Mouse (Mus musculus) heart, postnatal 14 days (tissue): ENCODE measurements at regions not wholly inside any gene's neighbourhood (a gene's known extent, or its start where the extent isn't known, plus 50 kb on each side); places are given as distances from the start of the nearest gene placed in this dataset.

ENCODE experiments used
- DNase-seq, 2 experiments: peaks; one replicate each; pipeline ENCODE4 v3.0.0; 2021 to 2022
- intact Hi-C: fragments of 180-260 bp; cut with DNase I; formaldehyde crosslinking; loops from one replicate; pipeline ENCODE4 v1.15.1; 2025

DNA sequence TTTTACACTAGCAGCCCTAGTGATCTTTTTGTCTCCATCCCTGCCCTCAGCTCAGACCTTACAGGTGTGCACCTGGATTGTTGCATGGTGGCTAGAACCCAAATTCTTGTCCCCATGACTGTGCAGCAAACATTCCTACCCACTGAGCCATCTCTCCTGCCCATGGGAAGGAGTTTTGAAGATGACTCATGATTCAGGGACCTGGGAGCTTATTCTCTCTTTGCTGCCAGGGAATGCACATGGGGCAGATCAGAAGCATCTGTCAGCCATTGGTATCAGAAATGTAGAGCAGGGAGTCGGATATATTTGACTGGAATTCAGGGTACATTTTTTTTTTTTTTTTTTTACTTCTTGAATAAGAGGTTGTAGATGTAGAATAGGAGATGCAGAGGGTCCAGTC lies 154.0 kb downstream of the 4930564D02Rik start:
- intact Hi-C loops = no loop called here
- DNase-seq = no peak

DNA sequence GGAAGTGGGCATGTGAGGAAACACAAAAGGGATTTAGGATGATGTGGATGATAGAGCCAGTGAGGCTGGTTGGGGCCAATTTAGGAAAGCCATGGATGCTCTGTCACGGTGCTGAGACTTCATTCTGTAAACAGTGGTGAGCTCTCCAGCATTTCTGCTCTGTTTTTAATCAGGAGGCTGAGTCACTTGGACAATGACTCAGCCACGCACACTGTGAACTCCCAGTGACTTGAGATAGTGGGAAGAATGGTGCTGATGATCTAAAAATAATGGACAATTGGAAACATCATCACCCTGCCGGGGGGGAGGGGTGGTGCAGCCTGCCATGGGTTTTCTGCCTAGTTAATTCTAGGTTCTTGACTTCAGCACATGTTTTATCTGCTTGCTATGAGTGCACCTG lies 156.3 kb downstream of the 4930564D02Rik start:
- DNase-seq = no peak
- intact Hi-C loops = no loop called here

DNA sequence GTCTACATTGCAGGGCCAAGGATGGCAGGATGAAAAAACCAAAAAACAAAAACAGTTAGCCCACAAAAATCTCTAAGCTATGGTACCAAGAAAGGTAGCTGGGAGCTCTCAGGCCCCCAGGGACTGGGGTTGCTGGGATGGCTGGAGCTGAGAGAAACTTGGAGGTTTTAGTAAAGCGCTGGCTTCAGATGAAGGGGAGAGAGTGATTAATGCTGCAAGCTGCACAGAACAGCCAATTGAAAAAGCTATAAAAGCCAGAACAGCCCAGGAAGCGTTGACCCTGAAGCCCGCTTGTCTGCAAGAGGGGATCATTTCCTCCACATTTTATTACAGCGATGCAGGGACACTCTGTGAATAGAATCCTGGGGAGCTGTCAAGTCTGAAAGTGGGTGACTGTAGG lies 157.0 kb downstream of the 4930564D02Rik start:
- intact Hi-C loops = no loop called here
- no peak for DNase-seq

DNA sequence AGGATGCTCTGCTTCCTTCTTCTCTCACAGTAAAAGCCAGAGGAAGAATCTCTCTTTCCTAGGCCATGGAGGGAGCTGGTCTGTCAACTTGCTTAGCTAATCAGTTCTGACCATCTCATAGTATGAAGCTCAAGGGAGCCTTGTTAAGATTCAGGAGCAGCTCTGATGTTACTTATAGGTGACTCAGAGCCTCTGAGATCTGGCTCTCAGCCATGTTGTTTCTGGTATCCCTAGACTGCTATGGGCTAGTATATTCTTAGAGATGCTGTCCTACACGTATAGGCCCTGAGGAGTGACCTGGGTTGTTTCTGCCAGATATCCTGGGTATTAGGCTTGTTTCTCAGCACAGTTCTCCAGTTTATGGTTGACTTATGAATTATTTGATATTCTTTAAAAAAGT lies 160.9 kb downstream of the 4930564D02Rik start:
- intact Hi-C loops = no loop called here
- DNase-seq = no peak

DNA sequence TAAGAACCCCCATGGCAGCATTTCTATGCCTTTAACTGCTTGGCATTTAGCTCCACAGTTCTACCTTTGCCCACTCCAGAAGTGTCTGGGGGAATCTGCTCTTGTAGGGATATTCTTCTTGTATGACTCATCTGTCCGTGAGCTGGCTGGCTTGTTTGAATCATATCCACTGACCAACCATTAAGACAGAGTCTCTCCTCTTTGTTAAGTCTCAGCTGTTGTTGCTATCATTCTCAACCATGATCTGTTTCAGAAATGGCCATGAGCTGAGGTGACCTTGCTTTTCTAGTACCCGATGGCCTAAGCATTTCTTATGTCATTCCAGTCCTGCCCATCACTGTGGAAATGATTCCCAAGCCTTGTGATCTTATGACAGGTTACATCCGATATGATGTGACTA lies 161.8 kb downstream of the 4930564D02Rik start:
- no peak for DNase-seq

DNA sequence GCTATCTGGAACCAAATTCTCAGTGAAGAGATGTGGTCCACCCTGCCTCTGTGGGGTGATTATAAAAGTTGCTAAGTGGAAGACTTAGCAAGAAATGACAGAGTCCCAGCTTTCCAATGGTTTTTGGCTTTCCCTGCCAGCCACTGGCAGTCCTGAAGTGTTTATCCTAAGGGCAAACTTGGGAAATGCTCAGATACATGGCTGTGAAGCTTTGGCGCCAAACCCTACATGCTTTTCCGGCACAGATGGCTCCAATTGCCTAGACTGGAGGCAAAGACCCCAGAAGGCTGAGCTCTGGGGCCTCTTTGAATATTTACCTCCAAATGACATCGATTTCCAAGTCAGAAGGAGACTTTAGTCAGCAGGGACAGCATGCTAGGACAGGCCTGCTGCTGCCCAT lies 174.4 kb downstream of the 4930564D02Rik start:
- intact Hi-C loops = no loop called here
- no peak for DNase-seq

More for the DNA sequence above, 161.8 kb downstream of the 4930564D02Rik start:
- intact Hi-C loops = no loop called here

DNA sequence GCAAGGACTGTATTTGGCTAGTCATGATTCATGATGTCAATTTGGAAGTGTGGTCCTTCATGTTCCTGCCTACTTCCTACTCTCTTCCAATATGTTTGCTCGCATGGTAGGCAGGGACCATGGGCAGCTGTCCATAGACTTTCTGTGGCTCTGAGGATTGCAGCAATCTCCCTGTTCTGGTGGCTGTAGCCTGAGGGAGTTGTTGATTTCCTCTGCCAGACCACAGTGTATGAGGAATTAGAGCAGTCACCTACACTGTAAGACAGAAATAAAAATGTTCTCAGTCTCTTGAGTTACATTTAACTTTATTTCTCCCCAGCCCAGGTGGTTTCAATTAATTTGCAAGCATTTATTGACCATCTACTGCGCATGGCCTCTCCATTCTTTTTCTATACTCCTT lies 190.5 kb downstream of the 4930564D02Rik start:
- intact Hi-C loops = no loop called here

DNA sequence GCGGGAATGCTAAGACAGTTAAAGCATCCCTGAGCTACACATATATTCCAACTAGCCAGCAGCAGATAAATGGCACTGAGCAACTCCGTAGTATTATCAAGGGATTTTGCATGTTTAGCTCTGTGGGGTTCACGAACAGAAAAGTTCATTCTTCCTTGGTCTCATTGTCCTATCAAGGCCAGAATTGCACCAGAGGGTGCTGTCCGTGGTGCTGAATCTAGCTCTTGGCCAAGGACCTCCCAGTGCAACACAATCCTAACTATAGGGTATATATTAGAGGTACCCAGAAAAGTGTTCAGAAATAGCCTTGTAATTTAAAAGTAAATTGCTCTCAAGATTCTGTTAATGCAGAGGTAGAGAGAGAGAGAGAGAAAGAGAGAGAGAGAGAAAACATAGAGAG lies 176.9 kb upstream of the Kcnd3 start:
- intact Hi-C loops = no loop called here
- peak; percentile 58 to 74 for DNase-seq

More for the DNA sequence above, 190.5 kb downstream of the 4930564D02Rik start:
- no peak for DNase-seq

DNA sequence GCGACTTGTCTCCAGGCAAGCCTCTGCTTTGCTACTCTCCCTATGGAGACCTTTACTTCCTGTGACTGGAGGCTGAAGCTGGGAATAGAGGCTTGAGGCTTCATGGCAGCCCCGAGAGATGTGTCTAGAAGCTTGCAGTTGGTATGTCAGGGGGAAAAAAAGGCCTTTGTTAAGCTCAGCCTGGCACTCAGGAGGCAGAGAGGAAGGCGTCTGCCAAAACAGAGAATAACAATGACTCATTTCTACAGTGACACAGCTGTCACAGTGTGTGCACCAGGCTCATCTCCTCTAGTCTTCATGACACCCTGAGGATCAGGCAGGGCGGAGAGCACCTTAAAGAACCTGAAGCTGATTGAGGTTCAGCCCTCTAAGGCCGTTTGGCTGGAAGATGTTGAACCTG lies 171.2 kb upstream of the Kcnd3 start:
- intact Hi-C loops = no loop called here
- DNase-seq = no peak

DNA sequence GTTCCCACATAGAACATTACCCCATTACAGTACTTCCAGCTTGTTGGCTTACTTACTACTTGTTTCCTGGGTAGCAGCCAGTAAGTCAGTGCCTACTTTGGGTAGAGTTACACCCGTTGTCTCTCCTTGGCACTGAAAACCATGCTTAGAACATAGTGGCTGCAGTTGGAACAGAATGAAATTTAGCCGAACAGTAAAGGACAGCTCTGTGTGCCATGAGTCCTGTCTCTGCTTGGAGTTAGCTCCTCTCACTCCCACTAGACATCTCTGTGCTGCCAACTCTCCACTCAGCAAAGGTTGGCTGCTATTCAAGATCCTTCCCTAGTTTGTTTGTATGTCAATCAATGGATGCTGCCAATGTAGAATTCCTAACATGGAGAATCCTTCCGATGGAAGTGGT lies 170.4 kb upstream of the Kcnd3 start:
- intact Hi-C loops = no loop called here
- DNase-seq = no peak

DNA sequence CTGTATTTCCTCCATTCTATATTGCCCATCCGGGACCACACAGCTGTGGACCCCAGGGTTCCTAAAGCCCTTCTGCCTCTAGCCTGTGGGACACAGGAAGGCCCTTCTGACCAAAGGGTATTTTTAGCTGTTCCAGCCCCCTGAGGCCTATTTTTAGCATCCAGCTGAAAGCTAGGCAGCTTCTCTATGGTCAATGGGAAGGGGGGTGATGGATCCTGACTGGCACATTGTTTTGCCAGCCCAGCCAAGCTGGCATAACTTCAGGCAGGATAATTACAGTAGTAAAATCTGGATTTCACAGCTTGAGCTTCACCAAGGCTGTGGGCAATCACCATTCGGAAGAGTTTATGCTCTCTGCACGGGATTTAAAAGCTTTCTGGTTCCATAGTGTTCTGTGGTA lies 153.9 kb upstream of the Kcnd3 start:
- intact Hi-C loops = no loop called here
- DNase-seq = peak in 1 of 2 experiments; percentile 2

DNA sequence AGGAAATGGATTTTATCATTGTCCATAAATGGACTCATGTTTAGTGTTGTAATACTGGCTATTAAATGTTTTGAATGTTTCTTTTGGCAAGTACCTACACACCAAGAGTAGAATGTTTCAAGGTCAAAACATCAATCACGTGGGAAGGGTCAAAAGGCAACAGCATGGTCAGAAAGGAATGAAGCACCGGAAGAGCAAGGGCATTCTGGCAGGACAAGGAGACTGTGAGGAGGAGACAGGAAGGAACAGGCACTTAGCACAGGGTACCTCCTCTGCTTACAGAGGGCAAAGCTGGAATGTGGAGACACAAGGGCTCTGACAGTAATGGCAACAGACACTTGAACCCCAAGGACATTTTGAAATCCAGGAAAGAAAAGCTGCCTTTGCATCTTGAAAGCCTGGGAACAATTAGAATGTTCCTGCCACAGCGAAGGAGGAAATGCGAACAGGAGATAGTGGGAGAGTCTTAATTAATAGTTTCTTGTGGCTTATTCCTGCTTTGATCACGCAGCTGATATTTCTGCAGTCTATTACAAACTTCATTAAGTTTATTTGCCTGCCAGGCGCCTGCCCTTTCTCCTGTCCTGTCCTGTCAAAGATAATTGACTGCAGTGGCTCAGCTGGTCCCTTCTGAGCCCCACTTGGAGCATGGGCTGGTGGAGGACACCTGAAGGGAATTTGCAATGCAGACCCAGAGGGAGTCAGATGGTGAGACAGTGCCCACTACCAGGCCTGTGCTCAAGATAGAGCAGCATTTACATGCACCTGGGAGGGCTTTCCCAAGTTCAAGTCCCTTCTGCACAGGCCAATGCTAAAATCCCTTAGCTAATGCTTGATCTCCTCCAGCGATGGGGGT lies 151.2 kb upstream of the Kcnd3 start:
- no peak for DNase-seq
- intact Hi-C loops = no loop called here

DNA sequence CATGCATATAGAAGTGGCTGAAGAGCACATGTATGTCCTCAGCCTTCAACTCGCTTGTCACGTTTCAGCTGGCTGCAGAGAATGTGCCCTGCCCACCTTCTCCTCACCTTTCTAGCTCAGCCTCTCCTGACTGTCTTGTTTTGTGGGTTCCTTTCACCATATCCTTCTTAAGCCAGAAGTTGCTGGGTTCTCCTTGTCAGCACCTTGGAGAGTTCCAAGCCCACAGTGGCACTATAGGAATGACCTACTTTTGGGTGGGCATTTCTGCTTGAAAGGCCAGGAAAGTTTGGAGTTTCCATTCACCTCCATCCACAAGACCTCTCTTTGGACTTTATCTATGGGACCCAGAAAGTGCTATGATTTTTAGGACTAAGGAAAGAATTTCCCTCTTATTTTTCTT lies 144.5 kb upstream of the Kcnd3 start:
- intact Hi-C loops = no loop called here
- DNase-seq = peak in 1 of 2 experiments; percentile 5

DNA sequence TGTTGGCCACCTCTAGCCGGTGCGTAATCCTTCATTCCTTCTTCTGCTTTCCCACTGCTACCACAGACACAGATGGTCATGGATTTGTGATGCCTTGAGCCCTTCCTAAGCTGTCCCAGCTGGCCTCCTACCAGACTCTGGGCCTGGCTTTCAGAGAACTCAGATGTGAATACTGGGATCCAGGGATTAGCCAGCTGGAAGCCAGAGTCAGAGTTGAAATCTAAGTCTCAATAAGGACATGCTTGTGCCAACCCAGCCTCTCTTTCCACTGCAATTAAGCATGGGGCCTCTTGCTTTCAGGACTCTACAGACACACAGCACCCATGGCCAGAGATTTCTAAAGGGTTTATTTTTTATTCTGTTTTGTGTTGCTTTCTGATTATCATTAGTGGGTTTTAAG lies 143.1 kb upstream of the Kcnd3 start:
- no peak for DNase-seq
- intact Hi-C loops = no loop called here

DNA sequence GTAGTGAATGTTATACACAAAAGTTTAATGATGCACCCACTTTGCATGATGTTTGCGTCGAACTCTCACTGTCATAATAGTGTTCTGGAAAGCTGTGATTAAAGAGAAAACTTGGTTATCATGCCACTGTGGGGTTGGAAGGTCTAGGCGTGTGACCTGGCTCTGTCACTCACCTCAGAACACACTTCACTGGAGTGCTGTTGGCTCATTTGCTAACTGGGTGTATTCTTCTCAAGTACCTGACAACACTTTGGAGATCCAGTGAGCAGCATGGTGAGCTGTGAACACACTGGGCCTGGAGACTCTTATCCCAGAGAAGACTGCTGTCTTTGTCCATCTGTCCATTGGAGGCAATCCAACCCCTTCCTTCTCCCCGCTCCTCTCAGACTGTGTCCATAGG lies 98.9 kb upstream of the Kcnd3 start:
- DNase-seq = no peak
- intact Hi-C loops = no loop called here

DNA sequence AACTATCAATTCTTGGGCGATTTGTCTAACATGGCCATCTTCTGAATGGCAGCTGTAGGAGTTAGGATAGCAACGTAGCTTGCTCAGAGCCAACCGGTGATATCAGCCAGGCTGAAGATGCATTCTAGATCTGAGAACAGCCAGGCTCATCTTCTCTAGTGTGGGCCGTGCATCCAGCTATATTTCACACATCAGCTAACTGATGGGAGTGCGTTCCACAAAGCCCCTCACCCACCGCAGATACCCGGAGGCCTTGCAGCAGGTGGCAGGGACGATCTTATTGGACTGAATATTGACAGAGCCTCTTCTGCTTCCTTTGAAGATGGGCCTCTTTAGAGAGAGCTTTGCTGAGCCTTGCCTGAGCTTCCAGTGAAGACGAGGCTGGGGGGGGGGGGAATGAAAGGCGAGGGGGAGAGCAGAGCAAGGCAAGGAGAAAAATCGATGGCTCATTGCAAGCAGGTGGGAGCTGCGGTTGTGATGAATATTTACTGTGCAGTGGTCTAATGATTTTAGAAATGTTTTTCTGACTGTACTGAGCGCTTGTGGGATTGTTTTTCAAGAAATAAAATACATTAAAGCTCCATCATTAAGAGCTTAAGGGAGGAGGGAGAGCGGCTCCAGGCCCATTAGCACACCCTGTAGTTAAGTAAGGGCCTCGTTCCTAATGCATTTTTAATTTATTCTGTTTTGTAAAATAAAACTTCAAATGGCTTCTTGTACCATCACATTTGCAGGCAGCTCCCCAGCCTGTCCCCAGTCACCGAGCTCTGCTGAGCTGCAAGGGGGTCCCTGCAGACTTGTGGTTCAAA lies 97.8 kb upstream of the Kcnd3 start:
- intact Hi-C loops = no loop called here
- no peak for DNase-seq

DNA sequence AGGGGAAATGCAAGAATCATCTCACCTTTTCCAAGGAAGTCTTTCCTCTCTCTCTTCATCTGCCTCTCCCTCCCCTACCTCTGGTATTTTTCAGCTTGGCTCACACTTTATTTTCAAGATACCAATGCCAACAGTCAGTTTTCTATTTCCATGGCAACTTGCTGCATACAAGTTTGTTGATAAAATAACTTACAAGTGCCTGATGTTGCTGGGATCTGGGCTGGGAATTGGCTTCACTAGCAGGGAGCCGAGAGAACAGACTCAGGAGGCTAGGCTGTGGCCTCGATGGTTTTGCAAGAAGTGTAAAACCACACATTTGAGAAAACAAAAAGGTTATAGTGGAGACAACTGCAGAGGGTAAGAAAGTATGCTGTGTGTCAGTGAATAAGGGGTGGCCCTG lies 94.6 kb upstream of the Kcnd3 start:
- intact Hi-C loops = no loop called here
- DNase-seq = no peak

DNA sequence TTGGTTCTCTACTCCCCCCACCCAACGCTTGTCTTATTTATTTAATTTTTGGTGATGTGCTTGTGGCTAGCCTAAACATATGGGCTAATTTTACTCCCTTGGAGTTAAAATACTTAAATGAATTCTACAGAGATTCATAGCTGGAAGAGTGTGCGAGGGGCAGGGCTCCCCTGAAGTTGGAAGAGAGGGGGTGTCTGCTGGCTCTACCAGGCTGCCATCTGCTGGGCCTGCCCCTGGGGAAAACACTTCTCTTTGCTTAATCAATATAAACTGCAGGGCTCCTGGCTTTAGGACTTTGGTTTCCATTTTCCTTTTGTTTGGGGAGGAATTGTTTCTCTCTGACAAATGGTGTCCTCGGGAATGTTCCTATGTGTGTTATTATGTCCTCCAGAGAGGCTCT lies 92.5 kb upstream of the Kcnd3 start:
- intact Hi-C loops = no loop called here

DNA sequence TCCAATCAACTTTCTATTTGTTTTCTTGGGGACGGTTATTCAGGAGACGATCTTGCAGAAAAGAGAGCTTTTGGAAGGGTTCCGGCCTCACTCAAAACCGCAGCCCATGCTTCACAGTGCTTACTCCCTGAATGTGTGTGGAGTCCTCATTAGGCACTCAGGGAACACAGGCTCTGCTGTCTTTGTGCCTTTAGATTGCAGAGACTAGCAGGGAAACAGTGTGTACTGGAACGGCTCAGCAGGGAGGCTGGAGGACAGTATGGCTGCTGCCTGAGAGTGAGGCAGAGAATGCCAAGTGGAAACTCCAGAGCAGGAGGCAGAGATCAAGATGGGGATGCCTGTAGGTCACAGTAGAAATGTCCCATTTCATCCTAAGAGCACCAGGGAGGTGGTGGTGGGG lies 87.4 kb upstream of the Kcnd3 start:
- DNase-seq = no peak
- intact Hi-C loops = no loop called here

More for the DNA sequence above, 92.5 kb upstream of the Kcnd3 start:
- no peak for DNase-seq

DNA sequence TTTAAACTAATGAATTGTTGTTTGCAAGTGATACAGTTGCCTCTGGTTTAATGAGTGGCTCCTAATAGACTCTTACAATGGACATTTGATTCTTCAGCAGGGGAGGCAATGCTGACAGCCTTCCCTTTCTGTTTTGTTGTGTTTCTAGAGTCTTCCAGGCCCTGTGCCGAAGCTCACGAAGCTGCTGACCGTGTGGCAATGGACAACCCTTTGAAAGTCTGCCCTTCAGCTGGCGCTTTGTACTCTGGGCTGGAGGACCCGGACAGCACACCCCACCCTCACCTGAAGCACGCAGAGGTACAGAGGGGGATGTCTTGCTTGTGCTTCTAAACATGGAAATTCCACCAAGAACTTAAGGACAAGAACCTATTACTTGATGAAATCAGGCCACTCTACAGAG lies 85.3 kb upstream of the Kcnd3 start:
- intact Hi-C loops = no loop called here
- no peak for DNase-seq

DNA sequence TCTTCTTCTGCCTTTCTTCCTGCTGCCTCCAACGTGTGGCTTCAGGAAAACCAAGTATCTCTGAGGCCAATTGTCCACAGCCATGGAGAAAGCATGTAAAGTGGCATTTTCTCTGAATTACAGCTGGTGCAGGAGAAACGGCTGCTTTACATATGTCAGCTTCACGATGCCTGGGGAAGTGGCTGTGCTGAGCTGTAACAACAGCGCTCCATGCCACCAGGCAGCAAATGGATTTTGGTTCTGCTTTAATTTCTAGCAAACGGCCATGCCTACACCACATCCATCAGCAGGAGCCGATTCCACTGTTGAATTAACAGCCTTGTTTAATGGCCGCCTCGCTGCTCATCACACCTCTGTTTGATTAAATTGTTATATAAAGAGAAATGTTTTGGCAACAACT lies 84.2 kb upstream of the Kcnd3 start:
- intact Hi-C loops = no loop called here
- DNase-seq = no peak

DNA sequence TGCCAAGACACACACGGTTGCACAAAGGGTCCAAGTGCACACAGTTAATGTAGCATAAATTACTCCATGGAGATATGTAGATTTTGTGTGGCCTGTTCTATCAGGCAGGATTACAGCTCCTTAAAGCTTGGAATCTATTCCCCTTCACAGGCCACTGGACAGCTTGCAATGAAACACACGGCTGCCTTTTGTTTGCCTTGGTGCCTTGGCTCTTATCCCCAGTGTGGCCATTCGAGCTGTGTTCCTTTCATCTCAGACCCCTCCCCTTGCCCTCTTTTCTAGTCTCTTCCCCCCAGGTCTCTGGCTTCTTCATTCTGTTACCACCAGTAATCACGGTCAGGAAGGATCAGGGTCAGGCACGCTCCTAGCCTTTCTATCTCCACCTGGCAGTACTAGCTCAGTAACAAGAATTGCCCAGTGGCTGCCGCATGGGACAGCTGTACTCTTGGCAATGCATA lies 79.7 kb upstream of the Kcnd3 start:
- intact Hi-C loops = no loop called here
- DNase-seq = no peak
